Mouse (Mus musculus): ENCODE measurements around the gene Dnaaf1. TPM values are rescaled to one million over a fixed set of nuclear protein-coding genes. Genes with fewer than 3 reads are reported as not detected.

Gene Dnaaf1
- polyA plus RNA-seq, 1 experiment from 2014 or later: 0.11 TPM

DNA sequence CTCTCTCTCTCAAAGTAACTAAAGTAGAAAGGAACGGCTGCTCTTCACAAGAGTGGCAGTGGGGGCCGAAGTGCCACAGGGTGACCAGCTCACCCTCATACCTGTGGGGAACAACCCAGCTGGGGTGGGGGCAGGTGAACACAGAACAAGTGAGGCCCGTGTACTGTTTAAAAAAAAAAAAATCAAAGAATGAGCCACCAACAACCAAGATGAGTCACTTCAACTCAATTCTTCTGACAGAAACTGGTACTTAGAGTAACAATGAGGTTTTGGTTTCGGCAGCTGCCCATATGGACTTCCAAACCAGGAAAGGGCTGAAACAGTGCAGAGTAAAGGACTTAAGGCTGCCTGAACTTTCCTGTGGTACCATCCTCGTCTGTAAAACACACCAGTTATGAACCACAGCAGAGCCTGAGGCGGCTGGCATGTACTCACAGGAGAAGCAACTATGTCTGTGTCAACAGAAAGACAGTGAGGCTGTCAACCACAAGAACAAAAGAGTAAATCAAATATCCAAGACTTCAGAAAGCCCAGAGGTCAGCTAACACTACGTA, 26.4 kb upstream of the Dnaaf1 start:
- H3K9ac ChIP-seq (ENCODE audit: low read depth, low read length): no peak overlapping the region
- H3K36me3 ChIP-seq (ENCODE audit: control insufficient read depth, insufficient read depth, low read length): peaks cover 40% of the 10 kb centered on the region
- no peak overlapping the region for H3K27ac ChIP-seq (ENCODE audit: low read depth, low read length)
- ATAC-seq (ENCODE audit: low FRiP score, low TSS enrichment): no peak
- WGBS: 65% methylated on average over 7 of the region's 7 CpGs
- H3K4me3 ChIP-seq (ENCODE audit: low read length): no peak overlapping the region
- no peaks in the 10 kb centered on the region for H3K4me1 ChIP-seq (ENCODE audit: control insufficient read depth, insufficient read depth, low read length)
- no peaks in the 10 kb centered on the region for H3K9me3 ChIP-seq (ENCODE audit: control insufficient read depth, low read length)
- no peaks in the 10 kb centered on the region for H3K27me3 ChIP-seq (ENCODE audit: control insufficient read depth, insufficient read depth, low read length)
- H3K4me2 ChIP-seq (replicated peaks; ENCODE audit: low read depth, low read length): no peak overlapping the region

DNA sequence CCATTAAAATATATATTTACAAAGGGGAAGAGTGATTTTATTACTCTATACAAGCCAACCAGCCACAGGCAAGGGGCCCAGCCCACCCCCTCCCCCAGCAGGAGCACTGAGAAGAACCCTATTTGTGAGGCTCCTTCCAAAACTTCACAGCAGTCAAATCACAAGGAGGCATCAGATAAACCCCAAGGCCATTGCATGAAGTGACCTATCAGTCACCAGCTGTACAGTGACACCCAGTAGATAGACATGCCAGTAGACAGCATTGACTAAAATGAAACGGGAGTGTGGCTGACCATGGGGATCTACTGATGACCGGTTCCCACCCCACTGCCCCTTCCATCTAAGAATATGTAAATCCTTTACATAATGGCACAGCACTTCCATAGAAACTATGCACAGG, 22.1 kb upstream of the Dnaaf1 start:
- H3K4me3 ChIP-seq (ENCODE audit: low read length): no peak overlapping the region
- no peak for ATAC-seq (ENCODE audit: low FRiP score, low TSS enrichment)
- peaks cover 6% of the 10 kb centered on the region; the same call in 1 of the 2 replicates for H3K4me1 ChIP-seq (ENCODE audit: control insufficient read depth, insufficient read depth, low read length)
- no peak overlapping the region for H3K27ac ChIP-seq (ENCODE audit: low read depth, low read length)
- H3K4me2 ChIP-seq (replicated peaks; ENCODE audit: low read depth, low read length): no peak overlapping the region
- no peaks in the 10 kb centered on the region for H3K27me3 ChIP-seq (ENCODE audit: control insufficient read depth, insufficient read depth, low read length)
- peaks cover 2% of the 10 kb centered on the region; the same call in 1 of the 2 replicates for H3K36me3 ChIP-seq (ENCODE audit: control insufficient read depth, insufficient read depth, low read length)
- no peaks in the 10 kb centered on the region for H3K9me3 ChIP-seq (ENCODE audit: control insufficient read depth, low read length)
- WGBS: 78% methylated on average over 2 of the region's 2 CpGs
- H3K9ac ChIP-seq (ENCODE audit: low read depth, low read length): no peak overlapping the region

GRCm38 (mm10) chr8:119555861-119556260, 19.2 kb upstream of the Dnaaf1 start:
- 84% methylated on average over 6 of the region's 6 CpGs for WGBS
- no peak for ATAC-seq (ENCODE audit: low FRiP score, low TSS enrichment)
- Histone ChIP-seq H3K4me3 (ENCODE audit: low read length) (no peak overlapping the region), H3K27me3 (ENCODE audit: control insufficient read depth, insufficient read depth, low read length) (no peaks in the 10 kb centered on the region), H3K27ac (ENCODE audit: low read depth, low read length) (no peak overlapping the region), H3K36me3 (ENCODE audit: control insufficient read depth, insufficient read depth, low read length) (0 out of 2 replicates have a peak, but pooled peaks cover 2% of the 10 kb centered on the region), H3K4me2 (replicated peaks; ENCODE audit: low read depth, low read length) (no peak overlapping the region), H3K4me1 (ENCODE audit: control insufficient read depth, insufficient read depth, low read length) (peaks cover 6% of the 10 kb centered on the region; the same call in 1 of the 2 replicates), H3K9ac (ENCODE audit: low read depth, low read length) (no peak overlapping the region), H3K9me3 (ENCODE audit: control insufficient read depth, low read length) (no peaks in the 10 kb centered on the region)

- Histone ChIP-seq H3K4me1 (ENCODE audit: control insufficient read depth, insufficient read depth, low read length) (peaks cover 6% of the 10 kb centered on the region; the same call in 1 of the 2 replicates), H3K9me3 (ENCODE audit: control insufficient read depth, low read length) (no peaks in the 10 kb centered on the region), H3K27me3 (ENCODE audit: control insufficient read depth, insufficient read depth, low read length) (no peaks in the 10 kb centered on the region), H3K4me3 (ENCODE audit: low read length) (peak overlapping the region; percentile 84), H3K9ac (ENCODE audit: low read depth, low read length) (peak overlapping the region; percentile 87; the same call in 1 of the 2 replicates), H3K36me3 (ENCODE audit: control insufficient read depth, insufficient read depth, low read length) (peaks cover 5% of the 10 kb centered on the region), H3K27ac (ENCODE audit: low read depth, low read length) (no peak overlapping the region), H3K4me2 (replicated peaks; ENCODE audit: low read depth, low read length) (peak overlapping the region; percentile 86)
- WGBS: 71% methylated on average over 9 of the region's 9 CpGs
- ATAC-seq (ENCODE audit: low FRiP score, low TSS enrichment): no peak
These were observed 17.9 kb upstream of the Dnaaf1 start for GRCm38 (mm10) chr8:119557132-119557531.

DNA sequence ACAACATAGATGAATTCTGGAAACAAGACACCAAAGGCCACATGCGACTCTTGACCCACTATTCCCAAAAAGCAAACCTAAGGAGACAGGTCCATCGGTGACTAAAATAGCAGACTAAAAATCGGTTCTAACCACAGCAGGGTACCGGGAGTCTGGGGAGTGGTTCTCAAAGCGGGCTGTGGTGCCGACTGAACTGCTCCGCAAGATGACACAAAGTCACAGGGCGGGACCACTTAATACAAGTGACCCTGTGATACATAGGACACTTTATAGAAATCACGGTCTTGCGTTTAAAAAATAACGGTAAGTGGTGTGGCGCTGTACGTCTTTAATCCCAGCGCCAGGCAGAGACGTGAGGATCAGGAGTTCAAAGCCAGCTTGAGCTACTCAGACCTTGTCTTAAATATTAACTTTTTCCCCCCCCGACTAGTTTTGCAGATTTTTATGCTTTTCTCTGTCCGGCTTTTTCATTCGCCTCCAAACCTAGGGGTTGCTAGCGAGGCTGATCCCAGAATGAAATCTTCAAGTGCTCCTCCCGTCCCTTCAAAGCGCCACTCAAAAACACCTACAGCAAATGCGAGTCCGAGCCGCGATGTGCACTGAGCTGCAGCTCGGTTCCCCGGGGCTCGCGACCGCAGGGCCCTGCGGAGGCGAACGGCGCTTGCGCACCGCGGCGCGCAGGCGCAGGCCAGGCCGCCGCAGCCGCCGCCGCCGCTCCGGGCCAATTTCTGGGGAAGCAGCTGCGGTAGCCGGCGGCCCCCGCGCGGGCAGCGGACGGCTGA, 17.0 kb upstream of the Dnaaf1 start:
- under 1% methylated on average over 55 of the region's 55 CpGs for WGBS
- H3K9me3 ChIP-seq (ENCODE audit: control insufficient read depth, low read length): no peaks in the 10 kb centered on the region
- H3K27ac ChIP-seq (ENCODE audit: low read depth, low read length): peak overlapping the region; percentile 81
- peak; percentile 88 for ATAC-seq (ENCODE audit: low FRiP score, low TSS enrichment)
- H3K4me3 ChIP-seq (ENCODE audit: low read length): peak overlapping the region; percentile 84
- H3K36me3 ChIP-seq (ENCODE audit: control insufficient read depth, insufficient read depth, low read length): peaks cover 9% of the 10 kb centered on the region
- peaks cover 6% of the 10 kb centered on the region; the same call in 1 of the 2 replicates for H3K4me1 ChIP-seq (ENCODE audit: control insufficient read depth, insufficient read depth, low read length)
- H3K9ac ChIP-seq (ENCODE audit: low read depth, low read length): peak overlapping the region; percentile 87
- H3K27me3 ChIP-seq (ENCODE audit: control insufficient read depth, insufficient read depth, low read length): no peaks in the 10 kb centered on the region
- H3K4me2 ChIP-seq (replicated peaks; ENCODE audit: low read depth, low read length): peak overlapping the region; percentile 86

DNA sequence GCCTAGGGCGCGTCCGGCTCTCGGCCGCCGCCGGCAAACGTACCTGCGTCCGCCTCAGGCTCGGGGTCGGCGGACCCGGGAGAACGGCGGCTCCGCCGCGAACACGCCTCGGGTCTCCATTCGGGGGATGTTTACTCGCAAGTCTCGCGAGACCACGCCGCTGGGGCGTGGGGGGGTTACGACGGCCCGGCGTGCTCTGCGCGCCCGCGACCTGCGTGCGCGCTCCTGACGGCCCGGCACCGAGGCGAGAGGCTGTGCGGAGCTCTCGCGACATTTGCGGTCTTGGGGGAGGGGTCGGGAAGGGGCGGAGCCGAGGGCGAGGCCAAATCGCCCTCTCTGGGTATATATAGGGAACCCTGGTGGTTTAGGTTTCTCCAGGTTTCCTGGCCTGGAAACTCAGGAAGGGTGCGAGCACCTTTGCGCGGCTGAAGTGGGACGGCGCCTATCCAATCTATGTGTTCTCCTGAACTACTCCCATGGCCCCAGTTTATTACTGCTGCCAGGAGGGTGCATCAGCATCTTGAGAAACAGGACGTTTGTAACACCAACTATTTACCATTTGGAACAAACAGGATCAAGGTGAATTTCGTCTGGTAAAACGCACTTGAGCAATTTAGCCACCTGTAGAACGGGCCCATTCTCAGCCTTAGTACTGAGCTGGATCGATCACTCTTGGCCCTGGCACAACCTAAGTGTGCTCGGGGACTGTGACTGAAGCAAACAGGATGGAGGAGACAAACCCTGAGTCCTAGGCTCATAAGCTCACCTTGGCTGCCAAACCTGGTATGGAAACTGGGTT, 16.2 kb upstream of the Dnaaf1 start, which contains the start of gene Mbtps1:
TSS of gene Mbtps1 (minus strand) at position 133 of the 799 bp plus-strand sequence.
- ATAC-seq (ENCODE audit: low FRiP score, low TSS enrichment): peak; percentile 97
- peak within 1 kb of the TSS; percentile 86 for H3K4me2 ChIP-seq (replicated peaks; ENCODE audit: low read depth, low read length)
- peaks cover 6% of the 10 kb centered on the region; the same call in 1 of the 2 replicates for H3K4me1 ChIP-seq (ENCODE audit: control insufficient read depth, insufficient read depth, low read length)
- WGBS: 8% methylated on average over 50 of the region's 63 CpGs
- peak within 1 kb of the TSS; percentile 87 for H3K9ac ChIP-seq (ENCODE audit: low read depth, low read length)
- no peaks in the 10 kb centered on the region for H3K9me3 ChIP-seq (ENCODE audit: control insufficient read depth, low read length)
- peaks cover 16% of the 10 kb centered on the region for H3K36me3 ChIP-seq (ENCODE audit: control insufficient read depth, insufficient read depth, low read length)
- peak within 1 kb of the TSS; percentile 84 for H3K4me3 ChIP-seq (ENCODE audit: low read length)
- H3K27ac ChIP-seq (ENCODE audit: low read depth, low read length): peak within 1 kb of the TSS; percentile 81
- no peaks in the 10 kb centered on the region for H3K27me3 ChIP-seq (ENCODE audit: control insufficient read depth, insufficient read depth, low read length)

- Histone ChIP-seq H3K4me1 (ENCODE audit: control insufficient read depth, insufficient read depth, low read length) (peaks cover 6% of the 10 kb centered on the region; the same call in 1 of the 2 replicates), H3K27me3 (ENCODE audit: control insufficient read depth, insufficient read depth, low read length) (no peaks in the 10 kb centered on the region), H3K4me2 (replicated peaks; ENCODE audit: low read depth, low read length) (peak overlapping the region; percentile 48), H3K4me3 (ENCODE audit: low read length) (no peak overlapping the region), H3K9me3 (ENCODE audit: control insufficient read depth, low read length) (no peaks in the 10 kb centered on the region), H3K27ac (ENCODE audit: low read depth, low read length) (0 out of 2 replicates have a peak overlapping the region, but pooled peaks have one; percentile 8), H3K36me3 (ENCODE audit: control insufficient read depth, insufficient read depth, low read length) (peaks cover 21% of the 10 kb centered on the region), H3K9ac (ENCODE audit: low read depth, low read length) (peak overlapping the region; percentile 56)
- ATAC-seq (ENCODE audit: low FRiP score, low TSS enrichment): 0 out of 2 replicates have a peak, but pooled peaks have one; percentile 1
- 92% methylated on average over 6 of the region's 6 CpGs for WGBS
These were observed 15.7 kb upstream of the Dnaaf1 start for GRCm38 (mm10) chr8:119559402-119559720.

DNA sequence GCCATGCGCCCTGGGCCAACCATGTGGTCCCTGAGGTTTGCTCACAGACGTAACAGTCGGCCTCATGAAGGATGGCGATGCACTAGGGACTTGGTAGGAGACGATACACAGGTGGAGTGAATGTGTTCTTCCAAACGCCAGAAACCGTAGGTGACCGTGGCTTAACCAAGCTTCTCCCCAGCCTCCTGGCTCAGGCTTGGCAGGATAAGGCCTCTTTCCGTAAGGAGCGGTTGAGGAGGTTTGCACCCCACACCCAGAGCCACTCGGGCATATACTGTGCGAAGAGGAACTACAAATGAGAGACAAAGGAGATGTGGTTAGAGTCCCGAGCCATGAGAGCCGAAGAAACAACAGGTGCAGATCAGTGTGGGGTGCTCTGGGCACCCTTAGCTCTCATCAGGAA, 11.2 kb upstream of the Dnaaf1 start:
- H3K27ac ChIP-seq (ENCODE audit: low read depth, low read length): no peak overlapping the region
- H3K9ac ChIP-seq (ENCODE audit: low read depth, low read length): no peak overlapping the region
- 94% methylated on average over 14 of the region's 14 CpGs for WGBS
- no peak overlapping the region for H3K4me3 ChIP-seq (ENCODE audit: low read length)
- no peaks in the 10 kb centered on the region for H3K9me3 ChIP-seq (ENCODE audit: control insufficient read depth, low read length)
- ATAC-seq (ENCODE audit: low FRiP score, low TSS enrichment): no peak
- no peak overlapping the region for H3K4me2 ChIP-seq (replicated peaks; ENCODE audit: low read depth, low read length)
- H3K36me3 ChIP-seq (ENCODE audit: control insufficient read depth, insufficient read depth, low read length): peaks cover 39% of the 10 kb centered on the region
- no peaks in the 10 kb centered on the region for H3K4me1 ChIP-seq (ENCODE audit: control insufficient read depth, insufficient read depth, low read length)
- no peaks in the 10 kb centered on the region for H3K27me3 ChIP-seq (ENCODE audit: control insufficient read depth, insufficient read depth, low read length)

All from kidney, embryonic 14.5 days (tissue).